Mouse (Mus musculus) embryonic stem cell, embryonic (primary cell): Measurements from ENCODE around the gene Prf1.

Experiments used
- CTCF ChIA-PET, 4 experiments: fragments of 300-600 bp in 2 of 4; fragments of 350-600 bp in 2 of 4; sonication (Branson Sonifier 250); formaldehyde crosslinking; loops; one replicate each; lab custom pipeline; 2022; ENCODE audit warnings: inconsistent platforms in 2 of 4; lab: Charles Lee
- POLR2A ChIA-PET, 4 experiments: fragments of 300-600 bp in 2 of 4; fragments of 350-600 bp in 2 of 4; sonication (Branson Sonifier 250); formaldehyde crosslinking; loops; one replicate each; lab custom pipeline; 2022; ENCODE audit warnings: antibody characterized with exemption in 4 of 4, inconsistent platforms in 1 of 4; lab: Charles Lee

Prf1 gene

GRCm38 (mm10) chr10:61313750-61314149 is 16.1 kb downstream of the Prf1 start:
- ChIA-PET CTCF (interaction anchor here in 1 of 4 experiments (1.3 kb wide), 1 partner anchor 114 kb away, joined by 3 read pairs; no protein-coding TSS in a partner anchor), POLR2A (no interaction called here)

DNA sequence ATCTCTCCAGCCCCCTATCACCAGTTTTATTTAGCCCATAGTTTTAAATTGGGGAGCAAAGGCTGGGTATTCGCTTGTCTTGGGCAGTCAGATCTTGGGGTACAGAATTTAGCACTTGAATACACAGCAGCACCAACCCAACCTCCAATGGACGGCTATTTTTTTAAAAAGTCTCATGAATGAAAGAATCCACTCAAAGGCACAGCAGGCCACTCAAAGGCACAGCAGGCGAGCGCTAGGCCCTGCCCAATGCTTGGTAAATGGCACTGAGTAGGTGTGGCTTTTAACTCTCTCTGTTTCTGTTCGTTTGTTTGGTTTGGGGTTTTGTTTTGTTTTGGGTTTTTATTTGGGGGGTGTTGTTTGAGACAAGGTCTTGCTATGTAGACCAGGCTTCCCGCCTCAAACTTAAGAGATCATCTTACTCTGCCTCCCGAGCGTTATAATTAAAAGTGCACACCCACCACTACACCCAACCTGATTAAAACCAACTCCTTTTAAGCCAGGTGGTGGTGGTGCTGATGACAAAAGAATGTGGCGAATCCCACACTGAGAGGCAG is 17.8 kb downstream of the Prf1 start:
- ChIA-PET POLR2A (interaction anchor here in 2 of 4 experiments (0.5 to 1.1 kb wide), 2 partner anchors 100 to 564 kb away, joined by 3 read pairs; no protein-coding TSS in a partner anchor), CTCF (no interaction called here)

GRCm38 (mm10) chr10:61318527-61318926 is 20.9 kb downstream of the Prf1 start:
- ChIA-PET POLR2A (interaction anchor here in 3 of 4 experiments (0.7 to 1.8 kb wide), 9 partner anchors 11 to 119 kb away, joined by 3 to 7 read pairs (median 4); no protein-coding TSS in a partner anchor), CTCF (interaction anchor here (0.5 to 2.9 kb wide), 20 partner anchors 17 to 700 kb away, joined by 3 to 9 read pairs (median 4); partner anchors contain the start of genes Adamts14 (in 1 of the 4) and Sgpl1 (in 1 of the 4))

- ChIA-PET POLR2A (interaction anchor here in 2 of 4 experiments (1.3 to 3.9 kb wide), 9 partner anchors 10 to 125 kb away, joined by 3 to 26 read pairs (median 5); partner anchors contain the start of gene Pald1 (in 1 of the 2)), CTCF (interaction anchor here in 3 of 4 experiments (1.0 to 3.7 kb wide), 8 partner anchors 11 to 125 kb away, joined by 3 to 9 read pairs (median 4); no protein-coding TSS in a partner anchor)
Measured at GRCm38 (mm10) chr10:61324717-61325116, 27.1 kb downstream of the Prf1 start.

- ChIA-PET POLR2A (interaction anchor here (0.7 to 3.9 kb wide), 17 partner anchors 9 to 127 kb away, joined by 3 to 26 read pairs (median 5); partner anchors contain the start of genes Adamts14 (in 1 of the 4) and Pald1 (in 1 of the 4)), CTCF (interaction anchor here in 3 of 4 experiments (0.6 to 3.7 kb wide), 17 partner anchors 8 to 129 kb away, joined by 3 to 10 read pairs (median 4); partner anchors contain the start of gene Nodal (in 2 of the 3))
Measured at GRCm38 (mm10) chr10:61325782-61326328, 28.2 kb downstream of the Prf1 start.

GRCm38 (mm10) chr10:61327545-61327944 is 29.9 kb downstream of the Prf1 start:
- POLR2A ChIA-PET, result interaction anchor here (0.7 to 2.1 kb wide), 6 partner anchors 9 to 128 kb away, joined by 3 to 10 read pairs (median 5); no protein-coding TSS in a partner anchor
- CTCF ChIA-PET, result interaction anchor here (0.6 to 3.7 kb wide), 10 partner anchors 8 to 128 kb away, joined by 3 to 10 read pairs (median 6); no protein-coding TSS in a partner anchor

DNA sequence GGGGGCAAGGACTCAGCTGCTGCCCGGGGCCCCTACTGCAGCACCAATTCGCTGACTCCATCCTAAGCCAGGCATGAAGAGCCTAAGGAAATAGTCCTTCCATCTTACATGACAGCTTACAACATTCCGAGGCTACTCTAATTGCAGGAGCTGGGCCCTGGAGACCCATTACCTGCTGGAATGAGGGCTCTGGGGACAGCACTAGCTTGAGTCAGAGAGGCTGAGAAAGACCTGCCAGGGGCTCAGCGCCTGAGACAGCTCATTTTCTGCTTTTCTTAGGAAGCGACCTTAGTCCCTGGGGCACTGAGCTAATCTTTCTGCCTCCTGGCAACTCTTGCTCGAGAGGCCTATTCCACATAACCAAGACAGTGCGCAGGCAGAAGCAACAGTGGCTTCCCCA is 31.3 kb downstream of the Prf1 start:
- POLR2A ChIA-PET, result interaction anchor here in 1 of 4 experiments (0.5 to 1.5 kb wide), 5 partner anchors 12 to 325 kb away, joined by 3 to 8 read pairs (median 4); no protein-coding TSS in a partner anchor
- CTCF ChIA-PET, result interaction anchor here in 3 of 4 experiments (0.6 to 2.2 kb wide), 6 partner anchors 11 to 138 kb away, joined by 3 to 15 read pairs (median 6); no protein-coding TSS in a partner anchor

DNA sequence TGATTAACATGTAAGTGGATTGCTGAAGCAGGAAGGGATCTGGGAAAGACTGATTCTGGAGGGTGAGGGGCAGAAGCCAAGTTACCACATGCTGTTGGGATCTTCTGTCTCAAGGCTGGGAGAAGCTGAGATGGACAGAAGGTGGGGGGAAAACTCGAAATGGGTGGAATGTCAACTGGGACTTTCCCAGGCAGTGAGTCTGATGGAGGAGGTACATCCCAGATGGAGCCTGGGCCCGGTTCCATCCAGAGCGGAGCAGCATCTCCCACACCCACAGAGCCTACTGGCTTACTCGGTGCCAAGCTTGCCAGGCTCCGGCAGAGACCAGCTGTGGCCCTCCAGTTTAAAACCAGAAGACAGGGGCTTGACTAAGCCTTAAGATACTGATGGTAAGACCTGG is 33.4 kb downstream of the Prf1 start:
- CTCF ChIA-PET, result interaction anchor here in 3 of 4 experiments (0.6 to 2.2 kb wide), 6 partner anchors 8 to 132 kb away, joined by 3 to 10 read pairs (median 3); partner anchors contain the start of gene Eif4ebp2 (in 1 of the 3)
- POLR2A ChIA-PET, result interaction anchor here in 3 of 4 experiments (0.6 to 1.1 kb wide), 7 partner anchors 10 to 495 kb away, joined by 3 to 5 read pairs (median 3); no protein-coding TSS in a partner anchor

- ChIA-PET CTCF (interaction anchor here (0.6 to 4.4 kb wide), 11 partner anchors 10 to 1215 kb away, joined by 3 to 61 read pairs (median 5); no protein-coding TSS in a partner anchor), POLR2A (interaction anchor here in 3 of 4 experiments (0.7 to 4.1 kb wide), 9 partner anchors 9 to 135 kb away, joined by 3 to 26 read pairs (median 3); no protein-coding TSS in a partner anchor)
Measured at GRCm38 (mm10) chr10:61334545-61334944, 36.9 kb downstream of the Prf1 start.

DNA sequence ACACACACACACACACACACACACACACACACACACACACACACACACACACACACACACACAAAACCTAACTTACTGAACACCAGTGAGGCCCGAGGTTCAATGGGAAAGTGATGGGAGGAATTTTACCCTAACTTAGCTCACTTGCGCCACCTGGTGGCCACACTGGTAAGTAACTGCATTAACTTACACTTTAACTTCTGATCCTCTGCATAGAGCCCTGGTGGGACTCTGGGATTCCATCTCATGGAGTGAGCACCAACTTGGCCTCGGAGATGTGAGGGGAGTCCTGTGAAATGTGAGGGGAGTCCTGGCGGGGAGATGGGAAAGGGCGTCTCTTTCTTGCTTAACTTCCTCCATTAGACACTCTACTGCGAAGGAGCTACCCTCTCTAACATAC is 38.5 kb downstream of the Prf1 start:
- POLR2A ChIA-PET, result interaction anchor here (0.6 to 4.1 kb wide), 47 partner anchors 8 to 645 kb away, joined by 3 to 26 read pairs (median 4); partner anchors contain the start of genes Nodal (in 1 of the 4) and Pald1 (in 1 of the 4)
- CTCF ChIA-PET, result interaction anchor here (0.5 to 4.4 kb wide), 89 partner anchors 8 to 1994 kb away, joined by 3 to 61 read pairs (median 4); partner anchors contain the start of genes Nodal (in 2 of the 4), Adamts14 (in 1 of the 4), Lrrc20 (in 1 of the 4) and Pald1 (in 1 of the 4)

- CTCF ChIA-PET, result interaction anchor here (0.5 to 4.4 kb wide), 88 partner anchors 8 to 1995 kb away, joined by 3 to 61 read pairs (median 4); partner anchors contain the start of genes Nodal (in 2 of the 4), Adamts14 (in 1 of the 4), Lrrc20 (in 1 of the 4) and Ppa1 (in 1 of the 4)
Measured at GRCm38 (mm10) chr10:61336592-61336991, 39.0 kb downstream of the Prf1 start.

DNA sequence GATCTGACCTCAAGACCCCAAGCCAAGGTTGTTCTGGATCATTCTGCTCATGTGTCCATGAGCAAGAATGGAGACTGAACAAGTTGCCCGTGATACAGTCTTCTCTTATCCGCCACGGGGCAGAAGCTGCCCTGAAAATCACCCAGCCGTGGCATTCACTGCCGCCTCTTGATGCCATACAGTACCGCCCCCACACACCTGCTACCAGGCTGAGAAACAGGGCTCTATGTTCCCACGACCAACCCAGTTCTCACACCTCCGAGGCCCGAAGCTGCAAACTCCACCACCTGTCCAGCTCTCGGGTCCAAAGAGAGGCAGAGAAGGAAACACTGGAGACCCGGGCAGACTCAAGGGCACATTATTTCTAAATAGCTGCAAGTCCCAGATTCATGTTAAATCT is 40.0 kb downstream of the Prf1 start:
- ChIA-PET POLR2A (interaction anchor here in 3 of 4 experiments (0.6 to 4.1 kb wide), 14 partner anchors 10 to 697 kb away, joined by 3 to 26 read pairs (median 6); no protein-coding TSS in a partner anchor), CTCF (interaction anchor here (0.7 to 4.4 kb wide), 14 partner anchors 11 to 139 kb away, joined by 3 to 61 read pairs (median 15); partner anchors contain the start of genes Adamts14 (in 1 of the 4) and Nodal (in 1 of the 4))

More at GRCm38 (mm10) chr10:61336592-61336991, 39.0 kb downstream of the Prf1 start:
- POLR2A ChIA-PET, result interaction anchor here (0.6 to 4.1 kb wide), 49 partner anchors 9 to 313 kb away, joined by 3 to 26 read pairs (median 4); partner anchors contain the start of genes Nodal (in 1 of the 4) and Pald1 (in 1 of the 4)

DNA sequence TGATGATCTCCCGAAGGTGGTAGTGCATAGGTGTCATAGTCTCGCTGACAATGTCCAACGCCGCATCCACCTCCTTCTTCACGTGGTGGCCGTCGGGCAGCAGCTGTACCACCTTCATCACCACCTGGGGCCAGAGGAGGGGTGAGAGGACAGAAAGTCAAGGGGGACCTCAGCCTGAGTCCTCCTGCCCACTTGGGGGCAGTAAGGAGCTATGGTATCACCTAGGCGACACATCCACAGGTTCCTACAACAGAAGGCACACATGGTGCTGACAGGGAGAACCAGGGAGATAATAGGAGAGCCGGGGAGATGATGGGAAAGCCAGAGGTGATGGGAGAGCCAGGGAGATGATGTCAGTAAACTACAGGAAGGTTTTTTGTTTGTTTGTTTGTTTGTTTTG is 41.6 kb downstream of the Prf1 start:
- ChIA-PET POLR2A (interaction anchor here (0.6 to 1.6 kb wide), 14 partner anchors 11 to 164 kb away, joined by 3 to 7 read pairs (median 4); no protein-coding TSS in a partner anchor), CTCF (interaction anchor here (0.6 to 7.6 kb wide), 43 partner anchors 9 to 612 kb away, joined by 3 to 90 read pairs (median 3); partner anchors contain the start of genes Adamts14 (in 1 of the 4), Nodal (in 1 of the 4) and Pald1 (in 1 of the 4))

GRCm38 (mm10) chr10:61340247-61340646 is 42.6 kb downstream of the Prf1 start:
- ChIA-PET POLR2A (interaction anchor here (0.8 to 1.6 kb wide), 10 partner anchors 16 to 165 kb away, joined by 3 to 7 read pairs (median 4); no protein-coding TSS in a partner anchor), CTCF (interaction anchor here (0.5 to 7.6 kb wide), 25 partner anchors 10 to 165 kb away, joined by 3 to 90 read pairs (median 5); partner anchors contain the start of gene Adamts14 (in 1 of the 4))

GRCm38 (mm10) chr10:61341045-61341444 is 43.4 kb downstream of the Prf1 start:
- ChIA-PET POLR2A (interaction anchor here in 3 of 4 experiments (0.5 to 1.5 kb wide), 4 partner anchors 58 to 175 kb away, joined by 3 to 4 read pairs (median 4); no protein-coding TSS in a partner anchor), CTCF (interaction anchor here in 3 of 4 experiments (0.6 to 7.6 kb wide), 11 partner anchors 12 to 576 kb away, joined by 3 to 90 read pairs (median 4); no protein-coding TSS in a partner anchor)

GRCm38 (mm10) chr10:61341557-61341956 is 43.9 kb downstream of the Prf1 start:
- ChIA-PET POLR2A (interaction anchor here in 2 of 4 experiments (0.6 to 1.5 kb wide), 2 partner anchors 86 to 1216 kb away, joined by 3 read pairs; no protein-coding TSS in a partner anchor), CTCF (interaction anchor here in 3 of 4 experiments (1.0 to 7.6 kb wide), 6 partner anchors 15 to 576 kb away, joined by 3 to 90 read pairs (median 12); no protein-coding TSS in a partner anchor)
